Mouse (Mus musculus) gastrocnemius, adult 2 months (tissue): ENCODE measurements around the gene Zfp326. TPM values are rescaled to one million over a fixed set of nuclear protein-coding genes. Genes with fewer than 3 reads are reported as not detected.

Experiments used
- DNase-seq: peaks from one replicate; pipeline ENCODE4 v3.0.0; 2022
- H3K27ac ChIP-seq: fragments of 200-600 bp; 2 replicates; pipeline ENCODE4 v1.8.1; 2022; ENCODE audit warnings: mild to moderate bottlenecking
- H3K4me3 ChIP-seq: fragments of 200-600 bp; 2 replicates; pipeline ENCODE4 v1.8.1; 2022; ENCODE audit warnings: mild to moderate bottlenecking, moderate library complexity
- CTCF ChIP-seq: fragments of 200-600 bp; IDR thresholded peaks from 2 replicates; pipeline ENCODE4 v1.8.1; 2022; ENCODE audit warnings: antibody characterized with exemption, mild to moderate bottlenecking, moderate library complexity
- intact Hi-C: fragments of 180-260 bp; cut with DNase I; formaldehyde crosslinking; loops from one replicate; pipeline ENCODE4 v1.15.1; 2025
- total RNA-seq, 2 experiments: library from RNA; stranded (reverse); gene quantifications; 2 replicates each; pipeline ENCODE4 v1.2.3; 2021

Gene Zfp326
- total RNA-seq, 2 experiments from 2014 or later, result 9.8 to 10.6 TPM

- intact Hi-C loops, result loop anchor here (10.0 kb wide), 1 partner anchor 376 kb away; no protein-coding TSS in a partner anchor
- H3K4me3 ChIP-seq, result no peak overlapping the region
- DNase-seq, result no peak
- H3K27ac ChIP-seq, result no peak overlapping the region
- TF ChIP-seq CTCF, result no peak
These were observed 5.2 kb upstream of the Zfp326 start for GRCm38 (mm10) chr5:105871140-105871539.

- intact Hi-C loops, result loop anchor here (10.0 kb wide), 1 partner anchor 377 kb away; no protein-coding TSS in a partner anchor
- no peak for TF ChIP-seq CTCF
These were observed 4.2 kb upstream of the Zfp326 start for GRCm38 (mm10) chr5:105872176-105872575.

GRCm38 (mm10) chr5:105872916-105873315, 3.4 kb upstream of the Zfp326 start:
- TF ChIP-seq CTCF, result no peak
- DNase-seq, result no peak
- H3K4me3 ChIP-seq, result no peak overlapping the region
- intact Hi-C loops, result loop anchor here (10.0 kb wide), 1 partner anchor 378 kb away; no protein-coding TSS in a partner anchor
- H3K27ac ChIP-seq, result no peak overlapping the region

More at GRCm38 (mm10) chr5:105872176-105872575, 4.2 kb upstream of the Zfp326 start:
- Histone ChIP-seq H3K4me3 (no peak overlapping the region), H3K27ac (no peak overlapping the region)
- no peak for DNase-seq

- no peak overlapping the region for H3K27ac ChIP-seq
- H3K4me3 ChIP-seq, result no peak overlapping the region
- intact Hi-C loops, result loop anchor here (10.0 kb wide), 1 partner anchor 379 kb away; no protein-coding TSS in a partner anchor
- TF ChIP-seq CTCF, result no peak
- DNase-seq, result no peak
These were observed 2.6 kb upstream of the Zfp326 start for GRCm38 (mm10) chr5:105873774-105874173.

- TF ChIP-seq CTCF, result no peak
- intact Hi-C loops, result loop anchor here (10.0 kb wide), 1 partner anchor 380 kb away; no protein-coding TSS in a partner anchor
- no peak for DNase-seq
- no peak overlapping the region for H3K4me3 ChIP-seq
- no peak overlapping the region for H3K27ac ChIP-seq
These were observed 1.9 kb upstream of the Zfp326 start for GRCm38 (mm10) chr5:105874476-105874875.

GRCm38 (mm10) chr5:105876925-105877774, 785 bp downstream of the Zfp326 start:
- Histone ChIP-seq H3K27ac (peak overlapping the region; percentile 91), H3K4me3 (peak overlapping the region; percentile 95)
- TF ChIP-seq CTCF, result no peak
- intact Hi-C loops, result loop anchor here (10.0 kb wide), 1 partner anchor 382 kb away; no protein-coding TSS in a partner anchor
- DNase-seq, result no peak

GRCm38 (mm10) chr5:105887317-105887716, 11.0 kb downstream of the Zfp326 start:
- DNase-seq, result no peak
- intact Hi-C loops, result no loop called here
- no peak for TF ChIP-seq CTCF
- Histone ChIP-seq H3K4me3 (no peak overlapping the region), H3K27ac (peak overlapping the region; percentile 70; the same call in 1 of the 2 replicates)

- Histone ChIP-seq H3K27ac (no peak overlapping the region), H3K4me3 (no peak overlapping the region)
- intact Hi-C loops, result no loop called here
- no peak for DNase-seq
- TF ChIP-seq CTCF, result no peak
These were observed 21.8 kb downstream of the Zfp326 start for GRCm38 (mm10) chr5:105898161-105898560.

GRCm38 (mm10) chr5:105909209-105909608, 32.8 kb downstream of the Zfp326 start:
- DNase-seq, result no peak
- Histone ChIP-seq H3K4me3 (no peak overlapping the region), H3K27ac (no peak overlapping the region)
- no peak for TF ChIP-seq CTCF
- intact Hi-C loops, result no loop called here

GRCm38 (mm10) chr5:105909671-105910070, 33.3 kb downstream of the Zfp326 start:
- no peak for TF ChIP-seq CTCF
- no peak for DNase-seq
- no peak overlapping the region for H3K4me3 ChIP-seq
- intact Hi-C loops, result no loop called here
- no peak overlapping the region for H3K27ac ChIP-seq

GRCm38 (mm10) chr5:105911498-105911897, 35.1 kb downstream of the Zfp326 start:
- intact Hi-C loops, result no loop called here
- TF ChIP-seq CTCF, result no peak
- Histone ChIP-seq H3K27ac (no peak overlapping the region), H3K4me3 (no peak overlapping the region)
- no peak for DNase-seq

- intact Hi-C loops, result no loop called here
These were observed 41.0 kb downstream of the Zfp326 start for GRCm38 (mm10) chr5:105917398-105917797.

GRCm38 (mm10) chr5:105918289-105918688, 41.9 kb downstream of the Zfp326 start:
- intact Hi-C loops, result no loop called here
- peak; percentile 62 for TF ChIP-seq CTCF
- DNase-seq, result no peak
- no peak overlapping the region for H3K27ac ChIP-seq
- no peak overlapping the region for H3K4me3 ChIP-seq

More at GRCm38 (mm10) chr5:105917398-105917797, 41.0 kb downstream of the Zfp326 start:
- Histone ChIP-seq H3K4me3 (no peak overlapping the region), H3K27ac (no peak overlapping the region)
- TF ChIP-seq CTCF, result no peak
- no peak for DNase-seq
